Mouse (Mus musculus) left cerebral cortex, postnatal 36 days (tissue): ENCODE measurements around the gene Pnkd. TPM values are rescaled to one million over a fixed set of nuclear protein-coding genes. Genes with fewer than 3 reads are reported as not detected.
A peak's percentile ranks its signal among the peaks of the same experiment; 100 is the strongest.
"Not testable (repeated sequence)": the region's sequence is repeated elsewhere in the genome, so short reads cannot be mapped to it uniquely, and the experiment has no call there.

Experiments used
- DNase-seq, 2 experiments: peaks; one replicate each; pipeline ENCODE4 v3.0.0; 2021 to 2022; ENCODE audit warnings: low spot score in 2 of 2, mixed read lengths in 1 of 2
- intact Hi-C: fragments of 180-260 bp; cut with DNase I; formaldehyde crosslinking; loops from one replicate; pipeline ENCODE4 v1.15.1; 2025
- total RNA-seq, 2 experiments: library from RNA; stranded (reverse); gene quantifications; 2 replicates each; pipeline ENCODE4 v1.2.3; 2021

Gene Pnkd
- total RNA-seq, 2 experiments from 2014 or later, result 151 to 166 TPM

DNA sequence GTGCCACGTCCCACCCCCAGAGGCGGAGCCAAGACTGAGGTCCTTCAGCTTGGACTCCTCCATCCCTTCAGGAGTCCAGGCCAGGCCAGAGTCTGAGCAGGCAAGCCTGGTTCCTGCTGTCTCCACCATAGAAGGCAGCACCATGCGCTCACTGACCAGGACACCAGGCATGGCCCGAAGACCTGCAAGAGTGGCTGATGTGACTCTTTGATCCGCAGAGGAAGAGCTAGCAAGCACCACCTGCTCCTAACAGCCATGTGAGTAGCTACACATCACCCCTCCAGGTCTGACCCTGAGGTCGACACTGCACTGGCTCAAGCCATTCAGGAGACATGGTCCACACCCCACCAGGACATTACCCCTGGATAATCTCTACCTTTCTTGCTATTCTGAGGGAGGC, 7.7 kb upstream of the Pnkd start:
- intact Hi-C loops, result no loop called here
- DNase-seq, result no peak

DNA sequence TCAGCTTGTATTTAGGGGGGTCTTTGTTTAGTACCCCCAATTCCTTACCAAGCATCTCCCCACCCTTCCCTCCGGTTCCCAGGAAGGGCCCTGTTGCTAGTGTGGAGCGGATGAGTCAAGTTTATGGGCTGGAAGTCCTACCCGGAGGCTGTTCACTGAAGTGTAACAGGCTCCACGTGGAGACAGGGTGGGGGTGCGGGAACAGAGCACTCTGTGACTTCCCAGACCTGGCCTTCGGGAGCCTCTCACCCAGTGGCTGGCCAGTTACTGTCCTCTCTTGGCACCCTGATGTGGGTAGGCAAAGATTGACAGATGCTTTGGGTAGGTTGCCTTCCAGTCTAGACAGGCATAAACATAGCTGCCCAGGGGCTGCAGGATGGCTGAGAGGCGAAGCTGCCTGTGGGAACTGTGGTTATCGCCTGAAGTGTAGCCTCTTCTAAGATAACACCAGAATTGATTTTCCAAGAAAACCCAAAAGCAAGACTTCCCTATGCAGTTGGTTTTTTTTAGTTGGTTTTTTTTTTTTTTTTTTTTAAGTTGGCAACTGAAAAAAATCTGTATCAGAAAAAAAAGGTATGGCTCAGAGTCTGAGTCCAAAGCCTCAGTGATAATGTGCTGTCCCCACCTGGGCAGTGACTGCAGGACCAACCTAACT, 6.7 kb upstream of the Pnkd start:
- intact Hi-C loops, result no loop called here

DNA sequence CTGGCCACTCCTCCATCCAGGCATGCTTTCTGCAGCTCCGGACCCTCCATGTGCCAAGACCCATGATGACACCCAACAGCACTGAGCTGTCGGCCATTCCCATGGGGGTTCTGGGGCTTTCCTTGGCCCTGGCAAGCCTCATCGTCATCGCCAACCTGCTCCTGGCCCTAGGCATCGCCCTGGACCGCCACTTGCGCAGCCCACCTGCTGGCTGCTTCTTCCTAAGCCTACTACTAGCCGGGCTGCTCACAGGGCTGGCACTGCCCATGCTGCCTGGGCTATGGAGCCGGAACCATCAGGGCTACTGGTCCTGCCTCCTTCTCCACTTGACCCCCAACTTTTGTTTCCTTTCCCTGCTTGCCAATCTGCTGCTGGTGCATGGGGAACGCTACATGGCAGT, 6.2 kb upstream of the Pnkd start, which contains the start of gene Gpbar1:
TSS of gene Gpbar1 (plus strand) at position 13 of the 400 bp plus-strand sequence.
- DNase-seq, result no peak
- intact Hi-C loops, result no loop called here

More for the DNA sequence above, 6.7 kb upstream of the Pnkd start:
- DNase-seq, result no peak

DNA sequence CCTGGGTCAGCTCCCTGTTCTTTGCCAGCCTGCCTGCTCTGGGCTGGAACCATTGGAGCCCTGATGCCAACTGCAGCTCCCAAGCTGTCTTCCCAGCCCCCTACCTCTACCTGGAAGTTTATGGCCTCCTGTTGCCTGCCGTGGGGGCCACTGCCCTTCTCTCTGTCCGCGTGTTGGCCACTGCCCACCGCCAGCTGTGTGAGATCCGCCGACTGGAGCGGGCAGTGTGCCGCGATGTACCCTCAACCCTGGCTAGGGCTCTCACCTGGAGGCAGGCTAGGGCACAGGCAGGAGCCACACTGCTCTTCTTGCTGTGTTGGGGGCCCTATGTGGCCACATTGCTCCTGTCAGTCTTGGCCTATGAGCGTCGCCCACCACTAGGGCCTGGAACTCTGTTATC, 5.7 kb upstream of the Pnkd start:
- intact Hi-C loops, result no loop called here
- no peak for DNase-seq

DNA sequence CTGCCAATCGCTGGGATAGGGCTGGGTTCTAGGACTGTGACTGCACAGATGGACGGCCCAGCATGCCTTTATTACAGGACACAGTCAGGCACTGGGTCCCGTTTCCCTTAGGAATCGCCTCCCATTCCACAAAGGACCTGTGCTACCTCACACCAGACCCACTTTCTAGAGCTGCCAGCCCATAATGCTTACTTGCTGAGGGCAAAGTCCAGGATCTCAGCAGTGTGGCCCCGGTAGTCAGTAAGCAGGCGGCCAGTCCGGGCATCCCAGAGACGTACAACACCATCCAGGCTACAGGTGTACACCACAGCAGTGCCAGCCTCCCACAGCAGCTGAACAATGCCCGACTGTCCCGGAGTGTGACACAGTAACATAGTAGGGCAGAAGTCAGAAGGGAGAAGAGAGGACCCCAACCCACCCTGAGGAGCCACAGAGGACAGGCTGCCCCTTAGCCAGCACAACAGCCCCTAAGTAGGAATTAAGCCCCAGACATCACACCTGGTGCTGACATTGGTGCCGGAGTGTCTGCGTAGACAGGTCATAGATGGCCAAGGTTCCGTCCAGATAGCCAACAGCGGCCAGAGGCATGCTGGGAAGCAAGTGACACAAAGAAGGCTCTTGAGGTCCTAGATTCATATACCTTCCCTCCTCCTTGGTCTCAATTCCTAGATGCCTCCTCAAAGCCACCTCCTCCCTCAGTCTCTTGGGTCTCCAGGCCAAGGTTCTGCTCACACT, 4.0 kb upstream of the Pnkd start:
- intact Hi-C loops, result loop anchor here (10.0 kb wide), 2 partner anchors 174 to 304 kb away; partner anchors contain the start of genes Bcs1l and Zfp142
- DNase-seq, result no peak

DNA sequence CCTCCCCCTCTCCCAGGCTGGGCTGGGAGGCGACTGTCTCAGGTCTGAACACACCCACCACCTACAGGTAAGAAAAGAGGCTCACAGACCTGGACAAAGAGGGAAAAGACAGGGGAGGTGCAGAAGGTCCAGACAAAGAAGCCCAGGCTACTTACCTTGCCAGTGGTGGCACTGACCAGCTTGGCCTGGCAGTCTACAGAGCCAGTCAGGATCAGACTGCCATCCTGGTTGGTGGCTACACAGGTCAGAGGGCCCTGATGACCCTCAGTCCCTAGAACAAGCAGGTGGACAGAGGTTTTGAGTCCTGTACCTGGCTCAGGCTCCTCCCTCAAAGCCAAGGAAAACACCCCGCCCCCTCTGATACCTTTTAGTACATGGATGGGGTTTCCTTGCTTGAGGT, 3.4 kb upstream of the Pnkd start:
- intact Hi-C loops, result loop anchor here (10.0 kb wide), 2 partner anchors 173 to 303 kb away; partner anchors contain the start of genes Bcs1l and Zfp142

DNA sequence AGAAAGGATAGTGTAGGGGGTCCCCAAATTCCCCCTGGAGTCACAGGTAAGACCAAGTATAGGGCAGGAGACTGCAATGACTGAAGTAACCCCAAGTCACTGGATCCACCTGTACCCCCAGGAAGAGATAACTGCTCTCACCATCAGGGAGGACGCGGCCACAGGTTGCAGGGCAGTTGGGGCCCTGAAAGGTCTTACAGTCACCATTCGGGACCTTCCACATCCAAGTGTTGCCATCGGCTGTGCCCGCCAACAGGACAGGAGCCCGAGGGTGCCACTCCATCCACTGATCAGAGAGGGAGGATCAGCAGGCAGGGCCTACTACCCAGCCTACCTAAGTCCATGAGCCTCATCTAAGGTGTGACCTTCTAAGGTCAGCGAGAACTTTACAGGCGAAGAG, 2.8 kb upstream of the Pnkd start:
- no peak for DNase-seq
- intact Hi-C loops, result loop anchor here (10.0 kb wide), 2 partner anchors 173 to 303 kb away; partner anchors contain the start of genes Bcs1l and Zfp142

More for the DNA sequence above, 3.4 kb upstream of the Pnkd start:
- no peak for DNase-seq

DNA sequence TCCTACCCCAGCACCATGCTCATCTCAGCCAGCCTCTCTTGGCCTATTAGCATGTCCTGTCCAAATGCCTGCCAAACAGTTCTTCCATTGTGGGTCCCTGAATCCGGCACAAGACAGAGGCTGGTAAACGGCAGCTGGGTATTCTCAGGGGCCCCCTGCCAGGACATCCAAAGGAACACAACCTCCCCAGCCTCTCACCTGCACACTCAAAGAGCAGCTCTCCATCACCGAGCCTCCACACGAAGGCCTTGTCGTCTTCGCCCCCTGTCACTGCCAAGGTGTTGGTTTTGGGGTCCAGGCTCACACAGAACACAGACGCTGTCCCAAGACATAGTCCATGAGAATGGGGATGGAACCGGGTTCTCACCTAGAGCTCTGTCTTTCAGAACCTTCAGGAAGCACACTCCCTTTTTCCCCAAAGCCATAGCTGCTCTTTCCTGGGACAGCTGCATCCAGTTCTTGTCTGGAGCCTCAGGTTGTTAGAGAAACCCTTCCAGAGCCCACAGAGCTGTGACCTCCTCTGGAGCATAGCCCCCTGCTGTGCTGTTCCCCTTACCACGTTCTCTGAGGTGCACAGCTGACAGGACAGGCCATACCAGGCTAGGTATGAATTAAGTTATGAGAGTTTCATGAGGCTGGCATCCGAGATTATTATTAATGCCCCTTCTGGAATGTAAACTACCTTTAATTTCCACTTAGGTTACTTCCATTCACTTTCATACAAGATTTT, 1.7 kb upstream of the Pnkd start:
- no peak for DNase-seq
- intact Hi-C loops, result loop anchor here (10.0 kb wide), 2 partner anchors 172 to 302 kb away; partner anchors contain the start of genes Bcs1l and Zfp142

DNA sequence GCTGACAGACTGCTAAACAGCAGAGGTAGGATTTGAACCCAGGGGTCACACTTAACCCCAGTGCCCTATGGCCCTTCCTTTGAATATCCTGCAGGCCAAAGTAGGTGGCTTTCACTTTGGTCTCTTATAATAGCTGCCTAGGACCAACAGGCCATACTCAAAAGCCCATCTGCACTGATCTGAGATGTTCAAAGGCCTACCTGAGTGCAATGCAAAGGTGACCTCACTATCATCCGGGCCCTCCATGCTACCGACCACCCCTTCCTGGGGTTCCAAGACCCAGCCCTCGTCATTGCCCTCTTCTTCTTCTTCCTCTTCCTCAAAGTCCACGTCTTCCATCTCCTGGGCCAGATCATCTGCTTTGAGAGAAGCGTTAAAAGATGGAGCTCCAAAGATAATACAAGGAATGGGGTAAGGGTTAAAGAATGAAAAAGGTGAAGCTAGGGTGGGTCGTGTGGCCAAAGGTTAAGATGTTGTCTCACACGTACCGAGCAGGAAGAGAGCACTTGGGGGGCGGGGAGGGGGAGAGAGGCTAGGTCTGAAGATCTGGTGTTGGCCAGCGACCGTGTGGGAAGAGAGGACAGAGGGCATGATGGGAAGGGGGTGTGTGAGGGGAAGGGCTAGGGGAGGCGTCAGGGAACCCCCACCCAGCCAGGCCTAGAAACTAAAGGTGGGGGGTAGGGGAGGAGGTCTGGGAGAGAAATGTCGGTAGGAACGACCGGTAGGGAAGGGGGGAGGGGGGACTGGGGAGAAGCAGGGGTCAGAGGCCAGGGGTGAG, 855 bp upstream of the Pnkd start:
- DNase-seq, result peak in 1 of 2 experiments; percentile 41
- intact Hi-C loops, result loop anchor here (2.0 to 10.0 kb wide), 3 partner anchors 47 to 301 kb away; partner anchors contain the start of genes Arpc2, Bcs1l and Zfp142

DNA sequence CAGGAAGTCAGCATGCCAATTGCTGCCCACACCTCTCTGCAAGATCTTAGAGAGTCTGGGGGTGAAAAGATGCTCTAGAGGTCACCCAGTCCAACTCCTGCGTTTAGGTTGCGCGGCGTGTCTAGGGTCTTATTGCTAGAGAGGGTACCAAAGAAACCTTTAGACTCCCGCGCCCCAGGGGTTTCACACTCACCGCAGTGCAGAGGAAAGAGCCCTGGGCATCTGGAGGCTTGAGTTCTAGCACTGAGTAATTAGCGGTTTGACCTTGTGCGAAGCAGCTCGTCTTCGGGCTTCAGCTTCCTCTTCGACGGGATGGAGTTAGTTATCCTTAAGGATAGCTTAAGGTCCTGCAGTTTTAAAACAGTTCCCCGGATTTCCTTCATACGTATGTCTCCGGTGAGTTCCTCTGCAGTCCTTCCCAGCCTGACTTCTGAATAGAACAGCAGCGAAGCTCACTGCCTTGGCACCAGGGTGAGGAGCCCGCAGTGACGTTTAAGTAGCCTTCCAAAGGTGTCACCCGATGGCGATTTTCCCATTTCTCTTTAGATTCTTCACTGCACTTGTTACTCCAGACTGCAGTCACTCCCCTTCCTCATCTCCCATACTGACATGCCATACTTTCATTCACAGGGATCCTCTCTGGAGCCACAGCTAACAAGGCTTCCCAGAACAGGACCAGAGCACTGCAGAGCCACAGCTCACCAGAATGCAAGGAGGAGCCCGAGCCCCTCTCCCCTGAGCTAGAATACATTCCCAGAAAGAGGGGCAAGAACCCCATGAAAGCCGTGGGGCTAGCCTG, 681 bp downstream of the Pnkd start:
- intact Hi-C loops, result loop anchor here (2.0 to 10.0 kb wide), 3 partner anchors 49 to 299 kb away; partner anchors contain the start of genes Arpc2, Bcs1l and Zfp142
- no peak for DNase-seq

DNA sequence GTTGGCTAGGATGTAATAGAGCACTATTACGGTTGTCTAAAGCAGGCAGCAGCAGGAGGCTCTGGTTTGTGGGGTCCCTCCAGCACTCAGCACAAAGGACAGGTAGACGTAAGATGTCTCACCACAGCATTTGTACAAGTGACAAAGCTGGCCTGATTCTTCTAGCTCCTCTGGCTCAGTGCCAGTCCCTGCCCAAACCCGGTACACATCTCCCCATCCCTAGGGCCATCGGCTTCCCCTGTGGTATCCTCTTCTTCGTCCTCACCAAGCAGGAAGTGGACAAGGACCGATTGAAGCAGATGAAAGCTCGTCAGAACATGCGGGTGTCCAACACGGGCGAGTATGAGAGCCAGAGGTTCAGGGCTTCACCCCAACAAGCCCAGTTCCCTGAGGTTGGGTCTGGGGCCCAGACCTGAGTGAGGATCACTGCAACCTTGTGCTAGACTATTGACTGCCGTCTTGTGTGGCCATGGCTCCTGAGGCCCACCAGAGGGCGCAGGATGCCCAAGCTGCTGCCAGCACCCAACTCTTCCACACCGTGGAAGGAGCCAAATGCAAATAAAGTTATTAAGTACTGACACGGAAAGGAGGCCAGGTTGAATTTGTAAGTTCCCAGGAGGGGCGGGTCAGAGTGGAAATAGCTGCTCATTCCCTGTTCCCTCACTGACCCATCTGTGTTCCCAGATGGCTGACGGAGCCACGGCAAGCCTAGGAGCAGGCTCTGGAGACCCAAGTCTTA, 2.3 kb downstream of the Pnkd start:
- intact Hi-C loops, result loop anchor here (10.0 kb wide), 2 partner anchors 168 to 298 kb away; partner anchors contain the start of genes Bcs1l and Zfp142
- not testable (repeated sequence) for DNase-seq

DNA sequence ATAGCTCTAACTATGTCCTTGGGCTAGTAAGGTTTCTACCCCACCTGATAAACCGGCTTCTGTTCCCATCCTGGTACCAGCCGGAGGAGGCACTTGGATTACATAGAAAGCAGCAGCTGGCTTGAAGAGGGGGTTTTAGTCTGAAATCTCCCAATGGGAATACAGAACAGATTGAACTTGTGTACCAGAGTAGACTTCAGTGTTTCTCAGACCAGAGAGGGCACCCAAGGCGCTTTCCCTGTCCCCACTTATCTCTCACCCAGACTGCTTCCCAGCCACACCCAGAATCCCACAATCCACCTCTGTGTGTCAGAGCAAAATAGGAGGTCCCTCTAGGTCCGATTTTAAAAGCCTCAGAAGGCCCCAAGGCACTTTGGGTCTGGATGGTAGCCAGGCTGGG, 3.6 kb downstream of the Pnkd start:
- intact Hi-C loops, result loop anchor here (10.0 kb wide), 2 partner anchors 166 to 296 kb away; partner anchors contain the start of genes Bcs1l and Zfp142
- no peak for DNase-seq

DNA sequence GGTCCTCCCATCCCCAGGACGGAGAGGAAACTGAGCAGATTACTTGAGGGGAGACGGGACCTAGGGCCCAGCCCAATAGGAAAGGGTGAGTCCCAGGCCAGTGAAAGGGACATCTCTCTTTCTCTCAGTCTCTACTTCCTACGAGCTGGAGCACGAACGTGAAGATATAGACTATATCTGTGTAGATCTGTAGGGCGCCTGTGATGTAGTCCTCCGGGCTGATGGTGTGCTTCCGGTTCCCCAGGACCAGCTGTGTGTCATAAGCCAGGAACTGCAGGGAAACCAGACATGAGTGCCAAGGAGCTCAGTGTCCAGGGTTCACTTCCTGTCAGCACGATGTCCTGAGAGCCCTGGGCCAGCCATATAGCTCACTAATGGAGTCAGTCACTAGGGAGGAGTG, 4.5 kb downstream of the Pnkd start:
- no peak for DNase-seq
- intact Hi-C loops, result loop anchor here (10.0 kb wide), 2 partner anchors 166 to 296 kb away; partner anchors contain the start of genes Bcs1l and Zfp142

DNA sequence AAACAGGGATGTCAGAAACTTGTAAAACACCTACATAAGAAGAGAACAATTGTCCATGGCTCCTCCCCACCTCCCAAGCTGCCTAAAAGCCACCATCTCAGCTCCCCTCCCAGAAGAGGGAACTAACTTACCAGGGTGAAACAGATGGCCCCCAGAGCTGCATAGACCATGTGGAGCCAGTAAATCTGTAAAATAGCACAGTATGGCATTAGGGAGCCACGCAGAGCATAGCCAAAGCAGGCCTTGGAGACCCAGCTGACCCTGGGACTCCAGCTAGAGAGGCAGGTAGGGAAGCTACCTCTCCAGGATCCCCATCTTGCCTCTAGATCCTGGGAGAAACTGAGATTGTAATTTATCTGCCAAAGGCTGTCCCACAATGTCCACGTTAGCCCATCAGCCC, 5.0 kb downstream of the Pnkd start:
- intact Hi-C loops, result loop anchor here (10.0 kb wide), 2 partner anchors 165 to 295 kb away; partner anchors contain the start of genes Bcs1l and Zfp142
- DNase-seq, result no peak

DNA sequence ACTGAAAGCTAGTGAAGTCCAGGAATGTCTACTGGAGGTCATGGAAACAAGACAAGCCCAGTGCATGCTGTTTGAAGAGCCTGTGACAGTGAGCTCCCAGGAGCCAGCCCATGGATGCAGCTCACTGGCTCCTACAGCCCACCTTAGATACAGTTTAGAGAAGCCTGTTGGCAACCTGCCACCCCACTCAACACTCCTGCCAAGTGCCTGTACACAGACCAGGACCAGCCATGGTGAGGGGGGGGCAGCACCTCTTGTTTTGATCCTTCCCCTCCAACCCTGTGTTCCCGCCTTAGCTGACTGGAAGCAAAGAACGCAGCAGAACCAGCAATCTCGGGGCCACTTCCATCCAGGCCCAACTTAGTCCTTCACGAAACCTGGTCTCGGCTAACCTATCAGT, 5.4 kb downstream of the Pnkd start:
- DNase-seq, result no peak

DNA sequence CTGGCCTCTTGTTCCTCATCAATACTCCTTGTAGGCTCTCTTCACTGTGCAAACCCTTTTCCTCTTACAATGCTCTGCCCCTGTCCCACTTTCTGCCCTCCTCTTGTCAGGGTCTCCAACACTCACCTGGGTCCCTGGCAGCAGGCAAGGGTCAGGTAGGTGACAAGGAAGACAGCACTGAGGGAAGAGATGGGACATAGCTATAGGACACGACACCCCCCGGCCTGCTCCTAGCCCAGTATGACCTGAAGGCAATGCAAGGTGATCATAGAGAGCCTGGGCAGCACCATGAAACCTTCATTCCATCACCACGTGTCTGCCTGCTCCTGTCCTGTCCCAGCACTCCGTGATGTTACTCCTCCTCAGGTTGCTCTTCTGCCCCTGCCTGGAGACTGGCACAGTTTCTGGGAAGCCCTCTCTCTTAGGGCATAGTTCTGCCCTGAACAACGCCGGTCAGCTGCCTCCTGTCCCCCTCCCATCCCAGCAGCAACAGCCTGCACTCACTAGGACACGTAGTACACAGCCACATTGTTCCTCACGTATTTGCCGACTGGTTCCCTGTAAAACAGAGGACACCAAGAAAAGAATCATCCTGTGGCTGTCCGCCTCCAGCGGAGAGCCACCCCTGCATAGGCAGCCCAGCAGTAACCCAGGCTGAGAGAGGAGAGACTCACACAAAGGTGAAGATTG, 7.7 kb downstream of the Pnkd start:
- intact Hi-C loops, result no loop called here
- no peak for DNase-seq

More for the DNA sequence above, 5.4 kb downstream of the Pnkd start:
- intact Hi-C loops, result no loop called here
